Mouse (Mus musculus) cerebellum, postnatal 10 days (tissue): ENCODE results near the gene Ager.

Experiments
- DNase-seq, 2 experiments: peaks; one replicate each; pipeline ENCODE4 v3.0.0; 2021; ENCODE audit warnings: mixed read lengths in 2 of 2

Gene Ager

GRCm38 (mm10) chr17:34635671-34636070, 38.0 kb downstream of the Ager start:
- no peak for DNase-seq

GRCm38 (mm10) chr17:34637459-34637858, 39.8 kb downstream of the Ager start:
- DNase-seq: no peak

DNA sequence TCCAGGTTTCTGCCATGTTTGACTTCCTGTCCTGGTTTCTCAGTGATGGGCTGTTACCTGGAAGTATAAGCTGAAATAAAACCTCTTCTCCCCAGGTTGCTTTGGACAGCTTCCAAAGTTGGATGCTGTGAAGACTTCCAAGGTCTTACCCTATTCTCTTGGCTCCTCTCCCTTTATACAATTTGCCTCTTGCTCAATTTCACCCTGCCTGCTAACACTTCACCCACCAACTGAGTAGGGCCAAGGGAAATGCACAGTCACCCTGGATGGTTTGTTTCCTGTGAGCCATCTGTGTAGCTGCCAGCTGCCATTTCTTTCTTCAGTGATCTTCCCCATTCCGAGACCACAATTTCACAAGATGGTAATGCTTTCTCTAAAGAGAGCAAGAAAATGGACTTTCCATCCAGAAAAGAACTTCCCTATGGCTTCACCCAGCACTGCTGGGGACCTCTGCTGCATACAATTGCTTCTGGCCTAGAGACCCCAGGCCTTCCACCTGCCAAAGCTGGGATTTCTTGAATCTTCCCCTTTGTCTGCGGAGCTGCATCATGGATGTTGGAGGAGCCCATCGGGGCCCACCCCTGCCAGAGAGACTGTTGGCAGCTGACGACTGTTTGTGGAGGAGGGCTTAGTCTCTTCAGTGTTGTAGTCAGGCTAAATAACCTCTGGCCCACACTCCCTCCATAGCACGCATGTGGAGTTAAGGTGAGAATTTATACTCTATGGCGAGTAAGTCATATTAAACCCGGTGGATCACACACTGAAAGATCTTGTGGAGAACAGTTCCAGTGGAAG, 42.0 kb downstream of the Ager start:
- peak in 1 of 2 experiments; percentile 49 for DNase-seq

DNA sequence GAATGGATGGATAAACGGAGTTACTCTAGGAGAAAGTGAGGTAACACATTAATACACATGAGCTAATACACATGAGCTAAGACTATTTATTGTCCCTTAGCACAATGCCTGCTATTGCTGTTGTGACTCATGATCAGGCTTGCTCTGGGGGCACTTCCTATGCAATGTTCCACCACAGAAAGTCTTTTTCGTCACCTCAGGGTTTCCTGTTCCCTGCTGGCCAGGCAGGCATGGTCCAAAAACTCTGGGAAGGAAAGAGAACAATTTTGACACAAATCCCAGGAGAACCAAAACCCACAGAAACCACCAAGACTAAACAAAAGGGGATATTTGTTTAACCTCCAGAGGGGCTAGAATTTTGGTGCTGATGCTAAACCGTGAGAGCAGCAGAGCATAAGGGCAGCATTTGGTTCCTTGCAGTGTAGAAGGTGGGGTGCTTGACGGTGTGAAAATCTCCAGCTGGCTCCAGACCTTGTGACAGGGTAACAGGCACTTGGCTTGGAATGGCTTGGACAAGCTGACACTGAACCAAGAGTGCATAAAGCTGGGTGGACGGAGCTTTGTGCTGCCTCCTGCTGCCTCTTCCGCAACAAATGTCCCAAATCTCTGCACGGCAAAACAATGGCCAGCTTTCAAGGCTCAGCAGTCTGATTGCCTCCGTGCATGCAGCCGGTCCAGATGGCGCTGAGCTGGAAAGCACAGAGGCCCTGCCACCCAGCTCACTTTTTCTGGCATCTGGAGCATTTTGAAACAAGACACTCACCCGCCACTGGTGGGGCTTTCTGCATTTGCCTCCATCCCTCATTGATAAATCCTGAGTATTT, 43.3 kb downstream of the Ager start:
- peak; percentile 81 to 88 for DNase-seq

DNA sequence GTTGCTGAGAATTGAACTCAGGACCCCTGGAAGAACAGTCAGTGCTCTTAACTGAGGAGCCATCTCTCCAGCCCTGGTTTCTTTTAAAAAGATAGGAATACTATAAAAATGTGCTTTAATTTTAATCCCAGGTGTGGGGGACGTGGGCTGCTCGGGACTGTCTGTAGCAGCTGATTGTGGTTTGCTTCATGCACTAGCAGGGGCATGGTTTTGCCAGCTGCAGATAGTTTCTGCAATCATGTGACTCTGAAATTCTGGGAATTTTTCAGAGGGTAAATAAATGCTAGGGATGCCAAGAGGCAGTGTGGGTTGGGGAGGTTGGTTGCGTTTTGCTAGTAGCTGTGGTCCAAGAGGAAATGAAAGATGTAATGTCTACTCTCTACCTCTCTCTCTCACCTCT, 44.3 kb downstream of the Ager start:
- no peak for DNase-seq

DNA sequence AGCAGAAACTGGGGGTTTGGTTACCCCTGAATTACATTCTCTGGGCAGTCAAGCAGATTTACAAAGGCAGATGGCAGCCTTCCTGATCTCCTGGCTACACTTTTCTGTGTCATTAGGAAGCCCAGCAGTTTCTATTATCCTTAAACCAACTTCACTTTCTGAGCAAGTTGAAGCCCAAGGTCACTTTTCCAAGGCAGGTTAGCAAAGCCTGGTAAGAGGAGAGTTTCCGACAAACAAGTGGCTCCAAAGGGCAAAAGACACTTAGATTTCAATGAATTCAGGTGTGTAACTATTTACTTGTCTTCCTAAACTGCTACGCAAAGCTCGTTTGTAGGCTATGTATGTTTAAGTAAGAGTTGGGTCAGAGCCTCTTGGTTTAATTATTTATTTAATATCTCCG, 45.7 kb downstream of the Ager start:
- DNase-seq: no peak

- peak in 1 of 2 experiments; percentile 47 for DNase-seq
These were observed 46.3 kb downstream of the Ager start for GRCm38 (mm10) chr17:34643944-34644343.

DNA sequence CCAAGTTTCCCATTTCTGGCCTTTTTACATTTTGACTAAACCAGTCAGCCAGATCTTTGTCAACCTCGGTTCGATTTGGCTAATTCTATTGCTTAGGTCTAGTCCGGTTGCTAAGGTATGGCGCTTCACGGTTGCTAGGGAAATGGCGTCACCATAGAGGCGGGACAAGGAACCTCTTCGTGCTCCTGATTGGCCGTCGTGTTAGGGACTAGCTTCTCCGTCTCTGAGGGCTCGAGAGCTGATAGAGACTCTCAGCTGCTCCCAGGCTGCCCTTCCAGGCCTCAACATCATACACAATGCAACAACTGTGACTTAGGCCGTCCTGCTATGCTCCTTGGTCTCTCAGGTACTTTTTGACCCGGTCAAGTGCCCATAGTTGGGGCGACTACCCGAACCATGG, 46.9 kb downstream of the Ager start, which contains the start of gene Fkbpl:
Gene Fkbpl (plus strand): TSS at position 157 of the 400 bp plus-strand sequence.
- peak; percentile 97 for DNase-seq

- no peak for DNase-seq
These were observed 47.7 kb downstream of the Ager start for GRCm38 (mm10) chr17:34645256-34645829.

DNA sequence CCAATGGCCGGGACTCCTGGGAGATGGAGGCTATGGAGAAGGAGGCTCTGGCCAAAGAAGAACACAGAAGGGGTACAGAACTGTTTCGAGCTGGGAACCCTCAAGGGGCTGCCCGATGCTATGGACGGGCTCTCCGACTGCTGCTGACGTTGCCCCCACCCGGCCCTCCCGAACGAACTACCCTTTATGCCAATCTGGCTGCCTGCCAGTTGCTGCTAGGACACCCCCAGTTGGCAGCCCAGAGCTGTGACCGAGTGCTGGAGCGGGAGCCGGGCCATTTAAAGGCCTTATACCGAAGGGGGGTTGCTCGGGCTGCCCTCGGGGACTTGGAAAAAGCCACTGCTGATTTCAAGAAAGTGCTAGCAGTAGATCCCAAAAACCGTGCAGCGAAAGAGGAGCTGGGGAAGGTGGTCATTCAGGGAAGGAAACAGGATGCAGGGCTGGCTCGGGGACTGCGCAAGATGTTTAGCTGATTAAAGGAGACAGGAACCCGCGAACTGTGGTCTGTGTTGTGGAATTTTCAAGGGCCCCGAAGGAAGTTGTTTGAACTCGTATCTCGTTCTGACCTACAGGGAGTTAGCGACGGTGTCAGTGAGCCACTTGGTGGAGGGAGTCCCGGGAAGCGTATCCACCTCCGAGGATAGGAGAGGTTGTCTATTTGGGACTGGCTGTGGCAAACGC, 48.3 kb downstream of the Ager start:
- peak; percentile 48 to 56 for DNase-seq

- peak; percentile 95 to 97 for DNase-seq
These were observed 49.5 kb downstream of the Ager start, which contains the start of gene Atf6b for GRCm38 (mm10) chr17:34646906-34647787. Atf6b (plus strand) TSS chr17:34647146.

GRCm38 (mm10) chr17:34648141-34648890, 50.7 kb downstream of the Ager start:
- DNase-seq: no peak

DNA sequence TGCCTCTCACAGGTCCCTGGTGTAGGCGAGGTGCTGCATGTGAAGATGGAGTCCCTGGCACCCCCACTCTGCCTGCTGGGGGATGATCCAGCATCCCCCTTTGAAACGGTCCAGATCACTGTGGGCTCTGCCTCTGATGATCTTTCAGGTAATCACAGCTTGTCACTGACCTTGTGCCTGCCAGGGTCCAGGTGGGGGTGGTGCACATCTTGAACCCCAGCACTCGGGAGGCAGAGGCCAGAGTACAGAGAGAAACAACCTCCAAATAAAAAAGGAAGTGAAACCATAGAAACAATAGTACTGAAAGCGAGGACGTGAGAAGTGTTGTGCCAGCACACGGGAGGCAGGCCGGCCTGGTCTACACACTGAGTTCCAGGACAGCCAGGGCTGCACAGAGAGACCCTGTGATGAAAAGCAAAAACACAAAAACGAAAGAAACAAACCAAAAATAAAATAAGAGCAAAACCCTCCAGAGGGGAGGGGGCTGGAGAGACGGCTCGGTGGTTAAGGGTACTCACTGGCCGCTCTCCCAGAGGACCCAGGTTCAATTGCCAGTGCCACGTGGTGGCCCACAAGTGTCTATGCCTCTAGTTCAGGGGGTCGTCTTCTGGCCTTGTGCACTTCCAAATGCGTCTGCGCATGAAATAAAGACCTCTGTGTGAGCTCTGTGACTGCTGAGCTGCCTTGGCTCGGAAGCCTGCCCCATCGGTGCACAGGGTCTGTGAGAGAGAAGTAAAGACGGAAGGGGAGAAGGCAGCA, 51.6 kb downstream of the Ager start:
- no peak for DNase-seq
